Mouse (Mus musculus) frontal cortex, postnatal 14 days (tissue): ENCODE measurements at regions not wholly inside any gene's neighbourhood (a gene's known extent, or its start where the extent isn't known, plus 50 kb on each side); places are given as distances from the start of the nearest gene placed in this dataset.

Source experiments
- DNase-seq, 2 experiments: peaks; one replicate each; pipeline ENCODE4 v3.0.0; 2022; ENCODE audit warnings: low spot score in 2 of 2

- DNase-seq, result no peak
These were observed 54.1 kb upstream of the Gda start for GRCm38 (mm10) chr19:21527391-21527790.

- DNase-seq, result peak; percentile 45 to 73
These were observed 52.6 kb upstream of the Gda start for GRCm38 (mm10) chr19:21525808-21526207.
